Mouse (Mus musculus): ENCODE measurements at regions not wholly inside any gene's neighbourhood (a gene's known extent, or its start where the extent isn't known, plus 50 kb on each side); places are given as distances from the start of the nearest gene placed in this dataset.
A peak's percentile ranks its signal among the peaks of the same experiment; 100 is the strongest.
"Not testable (repeated sequence)": the region's sequence is repeated elsewhere in the genome, so short reads cannot be mapped to it uniquely, and the experiment has no call there.

DNA sequence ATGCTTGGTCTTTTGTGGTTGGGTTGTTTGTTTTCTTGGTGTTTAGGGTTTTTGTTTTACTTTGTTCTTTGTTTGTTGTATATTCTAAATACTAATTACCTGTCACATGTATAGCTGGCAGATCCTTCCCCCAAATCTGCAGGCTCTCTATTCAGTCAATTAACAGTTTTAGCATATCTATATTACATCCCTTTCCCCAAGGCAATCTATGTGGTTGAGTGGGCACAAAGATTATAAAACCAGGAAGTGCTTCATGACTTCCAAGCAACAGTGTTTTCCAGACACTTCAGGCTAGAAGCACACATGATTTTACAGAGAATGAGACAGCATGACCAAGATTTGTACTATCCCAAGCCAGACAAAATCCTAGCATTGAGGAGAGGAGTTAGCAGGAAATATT is 544.4 kb upstream of the Pou3f4 start:
- ATAC-seq (ENCODE audit: insufficient number of reproducible peaks, insufficient read depth, low FRiP score, low TSS enrichment, low read depth), result no peak
- no peaks in the 10 kb centered on the region for H3K9me3 ChIP-seq
- H3K4me2 ChIP-seq, result no peak overlapping the region
- no peaks in the 10 kb centered on the region for H3K4me1 ChIP-seq (replicated peaks)
- H3K9ac ChIP-seq (replicated peaks), result no peak overlapping the region
- no peak overlapping the region for H3K4me3 ChIP-seq (replicated peaks)
- H3K27me3 ChIP-seq, result no peaks in the 10 kb centered on the region
- H3K36me3 ChIP-seq, result no peaks in the 10 kb centered on the region
- no peak overlapping the region for H3K27ac ChIP-seq

DNA sequence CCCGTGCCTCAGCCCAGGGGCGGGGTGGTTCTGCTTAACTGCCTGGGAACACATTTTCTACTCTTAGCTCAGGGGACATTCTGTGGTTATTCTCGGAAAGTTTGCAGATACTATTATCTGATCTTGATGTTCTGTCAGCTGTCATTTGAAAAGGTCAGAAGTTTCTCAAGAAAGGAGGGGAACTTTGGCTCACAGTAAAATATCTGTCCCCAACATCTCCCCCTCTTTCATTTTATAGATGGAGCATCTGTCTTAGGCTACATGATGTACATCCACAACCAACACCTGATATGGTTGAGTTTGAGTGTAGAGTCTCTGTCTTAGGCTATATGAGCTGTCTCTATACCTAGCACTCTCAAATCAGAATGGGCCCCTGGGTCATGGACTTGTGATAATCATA is 539.8 kb upstream of the Pou3f4 start:
- not testable (repeated sequence) for H3K4me1 ChIP-seq (replicated peaks)
- 98% methylated on average over 3 of the region's 3 CpGs for WGBS

DNA sequence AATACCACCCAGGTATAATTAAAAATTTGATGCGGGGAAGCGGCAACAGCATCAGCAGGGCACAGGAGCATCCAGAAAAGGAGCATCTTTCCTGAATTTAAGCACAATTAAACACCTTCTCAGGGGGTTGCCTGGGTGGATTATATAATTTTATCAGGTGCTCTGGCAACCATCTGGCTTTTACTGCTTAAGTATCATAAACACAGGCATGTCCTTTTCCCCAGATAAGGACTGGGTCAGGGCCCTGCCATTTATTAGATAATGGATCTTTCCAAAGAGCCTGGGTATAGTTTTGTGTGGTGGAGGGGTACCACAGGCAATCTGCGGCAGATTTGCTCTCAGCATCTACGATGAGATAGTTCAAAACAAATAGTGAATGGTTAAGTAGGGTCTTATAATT is 538.7 kb upstream of the Pou3f4 start:
- Histone ChIP-seq H3K9ac (replicated peaks) (no peak overlapping the region), H3K4me1 (replicated peaks) (no peaks in the 10 kb centered on the region), H3K27ac (no peak overlapping the region), H3K36me3 (no peaks in the 10 kb centered on the region), H3K27me3 (no peaks in the 10 kb centered on the region), H3K4me3 (replicated peaks) (no peak overlapping the region), H3K4me2 (no peak overlapping the region), H3K9me3 (no peaks in the 10 kb centered on the region)
- 88% methylated on average over 4 of the region's 4 CpGs for WGBS
- no peak for ATAC-seq (ENCODE audit: insufficient number of reproducible peaks, insufficient read depth, low FRiP score, low TSS enrichment, low read depth)

More for the DNA sequence above, 539.8 kb upstream of the Pou3f4 start:
- not testable (repeated sequence) for H3K27ac ChIP-seq; H3K27me3 ChIP-seq; H3K9me3 ChIP-seq; H3K4me3 ChIP-seq (replicated peaks); ATAC-seq (ENCODE audit: insufficient number of reproducible peaks, insufficient read depth, low FRiP score, low TSS enrichment, low read depth); H3K4me2 ChIP-seq; H3K9ac ChIP-seq (replicated peaks); H3K36me3 ChIP-seq

DNA sequence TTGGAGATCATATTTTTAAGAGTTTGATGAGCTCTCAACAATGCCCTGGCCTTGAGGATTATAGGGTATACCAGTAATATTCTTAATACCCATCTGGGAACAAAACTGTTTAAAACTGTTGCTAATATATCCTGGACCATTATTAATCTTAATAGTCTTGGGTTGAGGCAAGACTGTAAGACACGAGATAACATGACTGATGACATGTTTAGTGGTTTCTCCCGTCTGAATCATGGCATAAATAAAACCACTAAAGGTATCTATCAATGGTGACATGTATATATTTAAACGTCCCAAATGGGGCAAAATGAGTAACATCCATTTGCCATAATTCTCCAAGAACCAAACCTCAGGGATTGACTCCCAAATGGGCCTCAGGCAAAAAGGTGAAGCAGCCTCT is 538.2 kb upstream of the Pou3f4 start:
- Histone ChIP-seq H3K4me2 (no peak overlapping the region), H3K27me3 (no peaks in the 10 kb centered on the region)
- WGBS, result 80% methylated on average over 3 of the region's 3 CpGs

DNA sequence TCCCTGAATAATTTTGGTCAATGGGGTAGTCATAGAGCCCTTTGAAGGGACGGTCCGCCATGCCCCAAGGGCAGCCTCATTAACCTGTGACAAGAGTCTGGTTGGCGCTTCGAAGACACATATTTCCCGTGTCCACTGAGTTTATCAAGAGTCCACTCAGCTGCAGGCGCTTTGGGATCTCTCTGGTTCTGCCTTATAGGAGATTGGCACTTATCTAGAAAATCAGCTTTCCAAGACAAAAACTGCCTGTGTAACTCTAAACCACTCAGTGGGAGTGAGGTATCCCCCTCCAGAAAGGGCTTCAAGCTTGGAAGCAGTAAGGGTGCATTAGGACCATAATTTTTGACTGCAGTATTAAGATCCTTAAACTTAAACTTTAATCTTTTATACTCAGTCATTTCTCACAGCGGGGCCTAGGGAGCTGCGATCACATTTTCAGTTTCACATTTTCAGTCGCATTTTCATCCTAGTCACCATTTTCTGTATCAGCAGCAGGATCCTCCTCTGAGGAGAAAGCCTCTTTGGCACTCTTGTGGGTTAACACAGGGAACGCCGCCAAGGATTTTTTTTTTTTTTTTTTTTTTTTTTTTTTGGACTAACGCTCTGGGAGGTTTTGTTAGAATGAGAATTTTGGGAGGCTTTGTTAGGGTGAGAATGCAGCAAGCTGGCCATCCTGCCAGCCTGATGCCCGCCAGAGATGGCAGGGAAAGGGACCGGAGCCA is 534.4 kb upstream of the Pou3f4 start:
- Histone ChIP-seq H3K4me3 (replicated peaks) (no peak overlapping the region), H3K9ac (replicated peaks) (no peak overlapping the region), H3K9me3 (no peaks in the 10 kb centered on the region), H3K4me2 (no peak overlapping the region), H3K27ac (no peak overlapping the region), H3K4me1 (replicated peaks) (no peaks in the 10 kb centered on the region), H3K27me3 (no peaks in the 10 kb centered on the region), H3K36me3 (no peaks in the 10 kb centered on the region)
- WGBS, result 91% methylated on average over 14 of the region's 14 CpGs
- ATAC-seq (ENCODE audit: insufficient number of reproducible peaks, insufficient read depth, low FRiP score, low TSS enrichment, low read depth), result no peak

More for the DNA sequence above, 538.2 kb upstream of the Pou3f4 start:
- Histone ChIP-seq H3K36me3 (no peaks in the 10 kb centered on the region), H3K4me3 (replicated peaks) (no peak overlapping the region), H3K4me1 (replicated peaks) (no peaks in the 10 kb centered on the region), H3K27ac (no peak overlapping the region), H3K9ac (replicated peaks) (no peak overlapping the region), H3K9me3 (no peaks in the 10 kb centered on the region)
- no peak for ATAC-seq (ENCODE audit: insufficient number of reproducible peaks, insufficient read depth, low FRiP score, low TSS enrichment, low read depth)

DNA sequence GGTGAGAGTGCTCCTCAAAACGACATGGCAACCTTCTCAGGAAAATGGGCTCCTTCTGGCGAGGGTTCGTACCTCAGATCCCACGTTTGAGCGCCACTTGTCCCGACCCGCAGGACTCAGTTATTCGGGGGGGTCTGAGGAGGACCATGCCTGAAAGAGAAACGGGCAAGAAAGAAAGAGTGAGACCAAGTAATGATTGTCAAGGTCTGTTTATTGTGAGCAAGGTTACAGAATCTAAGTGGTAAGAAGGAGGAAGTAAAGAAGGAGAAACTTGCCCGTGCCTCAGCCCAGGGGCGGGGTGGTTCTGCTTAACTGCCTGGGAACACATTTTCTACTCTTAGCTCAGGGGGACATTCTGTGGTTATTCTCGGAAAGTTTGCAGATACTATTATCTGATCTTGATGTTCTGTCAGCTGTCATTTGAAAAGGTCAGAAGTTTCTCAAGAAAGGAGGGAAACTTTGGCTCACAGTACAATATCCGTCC is 532.6 kb upstream of the Pou3f4 start:
- not testable (repeated sequence) for H3K9ac ChIP-seq (replicated peaks); H3K4me3 ChIP-seq (replicated peaks)

DNA sequence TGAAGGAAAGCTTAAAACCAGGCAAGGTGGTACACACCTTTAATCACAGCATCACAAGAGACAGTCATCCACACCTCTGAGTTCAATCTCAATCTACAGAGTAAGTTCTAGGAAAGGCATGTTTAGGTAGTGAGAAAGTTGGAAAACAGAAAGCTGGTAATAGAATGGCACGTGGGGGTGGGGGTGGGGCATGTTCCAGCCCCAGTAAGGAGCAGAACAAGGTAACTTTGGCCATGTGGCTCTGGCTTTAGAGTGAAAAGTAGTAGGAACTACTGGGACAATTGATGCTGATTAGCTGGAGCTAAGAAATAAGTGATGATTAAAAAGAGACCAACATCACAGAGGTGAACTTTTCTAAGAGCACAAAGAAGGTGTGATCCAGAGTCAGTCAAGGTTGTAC is 532.2 kb upstream of the Pou3f4 start:
- H3K27ac ChIP-seq, result no peak overlapping the region
- H3K9me3 ChIP-seq, result no peaks in the 10 kb centered on the region
- H3K9ac ChIP-seq (replicated peaks), result no peak overlapping the region
- no peak overlapping the region for H3K4me2 ChIP-seq
- no peaks in the 10 kb centered on the region for H3K4me1 ChIP-seq (replicated peaks)
- 75% methylated on average over 1 of the region's 1 CpGs for WGBS
- no peak for ATAC-seq (ENCODE audit: insufficient number of reproducible peaks, insufficient read depth, low FRiP score, low TSS enrichment, low read depth)
- no peaks in the 10 kb centered on the region for H3K36me3 ChIP-seq
- no peaks in the 10 kb centered on the region for H3K27me3 ChIP-seq
- no peak overlapping the region for H3K4me3 ChIP-seq (replicated peaks)

More for the DNA sequence above, 532.6 kb upstream of the Pou3f4 start:
- not testable (repeated sequence) for H3K9me3 ChIP-seq; H3K36me3 ChIP-seq; H3K27ac ChIP-seq; ATAC-seq (ENCODE audit: insufficient number of reproducible peaks, insufficient read depth, low FRiP score, low TSS enrichment, low read depth); H3K4me2 ChIP-seq; H3K27me3 ChIP-seq; H3K4me1 ChIP-seq (replicated peaks)
- 87% methylated on average over 13 of the region's 13 CpGs for WGBS

DNA sequence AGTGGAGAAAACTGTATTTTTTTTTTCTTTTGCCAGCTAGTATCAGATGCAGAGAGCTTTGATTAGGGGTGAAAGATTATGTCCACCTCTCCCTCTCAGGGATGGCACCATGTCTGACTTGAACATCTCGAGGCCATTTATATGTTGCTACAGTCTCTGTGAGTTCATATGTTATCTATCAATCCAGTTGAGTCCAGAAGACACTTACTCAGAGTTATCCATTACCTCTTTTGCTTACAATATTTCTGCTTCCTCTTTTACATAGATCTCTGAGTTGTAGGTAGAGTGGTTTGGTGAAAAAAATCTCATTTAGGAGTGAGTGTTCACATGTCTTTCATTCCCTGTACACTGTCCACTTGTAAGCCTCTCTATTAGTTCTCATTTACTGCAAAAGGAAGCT is 524.7 kb upstream of the Pou3f4 start:
- Histone ChIP-seq H3K36me3 (no peaks in the 10 kb centered on the region), H3K4me2 (no peak overlapping the region), H3K4me3 (replicated peaks) (no peak overlapping the region), H3K9me3 (no peaks in the 10 kb centered on the region), H3K27ac (no peak overlapping the region), H3K9ac (replicated peaks) (no peak overlapping the region), H3K4me1 (replicated peaks) (no peaks in the 10 kb centered on the region), H3K27me3 (no peaks in the 10 kb centered on the region)
- ATAC-seq (ENCODE audit: insufficient number of reproducible peaks, insufficient read depth, low FRiP score, low TSS enrichment, low read depth), result no peak
- 78% methylated on average over 1 of the region's 1 CpGs for WGBS

DNA sequence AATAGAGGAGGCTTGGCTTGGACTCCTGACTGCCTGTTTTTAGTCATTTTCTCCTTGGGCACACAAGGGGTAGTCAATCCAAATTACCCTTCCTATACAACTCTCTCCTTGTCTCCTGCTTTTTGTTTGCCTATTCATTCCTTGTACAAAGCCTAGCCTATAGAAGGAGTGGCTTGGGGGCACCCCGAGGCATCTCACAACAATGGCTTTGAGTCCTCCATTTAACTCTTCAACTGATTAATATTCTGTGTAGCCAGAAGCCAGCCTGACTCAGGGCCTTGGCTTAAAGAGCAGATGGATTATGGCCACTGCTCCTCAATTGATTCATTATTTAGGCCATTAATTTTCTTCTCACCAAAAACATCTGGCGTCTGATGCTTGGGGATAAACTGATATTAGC is 506.4 kb upstream of the Pou3f4 start:
- WGBS, result 63% methylated on average over 2 of the region's 2 CpGs

DNA sequence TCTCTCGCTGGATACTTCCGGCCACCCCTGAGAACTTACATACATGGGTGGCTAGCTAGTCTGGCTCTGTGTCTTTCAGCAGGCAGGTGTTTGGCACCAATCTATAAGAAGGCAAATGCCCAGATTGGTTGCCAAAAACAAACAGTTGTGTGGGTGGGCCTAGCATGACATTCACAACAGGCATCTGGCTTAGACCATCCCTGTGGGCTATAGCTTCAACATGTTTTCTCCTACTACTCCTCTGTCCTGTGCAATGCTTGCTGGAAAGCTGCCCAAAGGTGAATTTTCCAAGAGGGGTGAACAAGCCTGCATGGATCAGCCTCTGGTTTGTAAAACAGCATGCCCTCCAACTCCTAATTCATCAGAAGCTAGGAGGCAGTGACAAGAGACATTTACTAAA is 505.3 kb upstream of the Pou3f4 start:
- Histone ChIP-seq H3K4me3 (replicated peaks) (no peak overlapping the region), H3K4me2 (no peak overlapping the region), H3K27ac (no peak overlapping the region), H3K27me3 (no peaks in the 10 kb centered on the region), H3K4me1 (replicated peaks) (no peaks in the 10 kb centered on the region), H3K9me3 (no peaks in the 10 kb centered on the region), H3K9ac (replicated peaks) (no peak overlapping the region), H3K36me3 (no peaks in the 10 kb centered on the region)
- WGBS, result 94% methylated on average over 2 of the region's 2 CpGs
- no peak for ATAC-seq (ENCODE audit: insufficient number of reproducible peaks, insufficient read depth, low FRiP score, low TSS enrichment, low read depth)

More for the DNA sequence above, 506.4 kb upstream of the Pou3f4 start:
- H3K27me3 ChIP-seq, result no peaks in the 10 kb centered on the region
- no peak overlapping the region for H3K9ac ChIP-seq (replicated peaks)
- no peak overlapping the region for H3K4me2 ChIP-seq
- no peaks in the 10 kb centered on the region for H3K4me1 ChIP-seq (replicated peaks)
- no peak for ATAC-seq (ENCODE audit: insufficient number of reproducible peaks, insufficient read depth, low FRiP score, low TSS enrichment, low read depth)
- no peaks in the 10 kb centered on the region for H3K9me3 ChIP-seq
- no peak overlapping the region for H3K4me3 ChIP-seq (replicated peaks)
- H3K36me3 ChIP-seq, result no peaks in the 10 kb centered on the region
- no peak overlapping the region for H3K27ac ChIP-seq

DNA sequence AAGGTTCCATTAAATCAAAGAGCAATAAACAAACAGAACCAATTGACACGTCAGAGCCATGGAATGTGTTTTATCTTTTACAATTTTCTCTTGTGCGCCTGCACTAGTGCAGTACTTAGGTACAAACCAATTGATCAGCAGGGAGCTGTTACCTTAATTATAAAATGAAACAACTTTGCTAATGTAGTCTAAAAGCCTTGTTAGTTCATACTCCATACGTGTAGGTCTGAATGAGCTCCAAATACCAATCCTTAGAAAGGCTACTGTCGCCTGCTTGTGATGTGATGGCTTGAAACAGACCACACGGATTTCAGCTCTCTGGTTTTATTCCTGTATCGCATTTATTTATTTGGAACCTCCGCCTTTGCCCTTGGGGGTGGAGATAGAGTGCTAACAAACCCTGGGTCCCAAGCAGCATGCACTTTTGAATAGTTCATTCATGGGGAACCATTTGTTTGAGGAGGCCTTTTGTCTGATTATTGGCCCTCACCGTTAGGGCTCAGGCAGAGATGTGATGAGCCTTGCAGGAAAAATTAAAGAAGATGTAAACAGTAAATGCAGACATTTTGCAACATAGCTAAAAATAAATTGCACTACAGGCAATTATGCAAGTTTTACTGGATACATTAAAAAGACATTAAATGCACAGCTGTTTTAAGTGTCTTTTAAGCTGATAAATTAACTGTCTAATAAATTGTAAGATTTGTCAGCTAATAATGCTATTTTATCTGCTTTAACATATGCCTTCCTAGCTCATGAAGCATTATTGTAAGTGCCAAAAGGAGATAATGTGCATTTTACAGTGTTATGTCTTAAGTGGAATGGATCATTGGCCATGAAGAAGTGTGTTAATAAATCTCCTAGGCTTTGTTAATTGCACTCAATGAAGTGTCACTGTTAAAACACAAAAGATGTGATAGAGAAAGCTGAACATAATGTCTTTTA is 496.0 kb upstream of the Pou3f4 start:
- no peak overlapping the region for H3K9ac ChIP-seq (replicated peaks)

More for the DNA sequence above, 496.0 kb upstream of the Pou3f4 start:
- H3K27ac ChIP-seq, result no peak overlapping the region
- no peak overlapping the region for H3K4me3 ChIP-seq (replicated peaks)
- H3K36me3 ChIP-seq, result no peaks in the 10 kb centered on the region
- WGBS, result 51% methylated on average over 8 of the region's 8 CpGs
- no peaks in the 10 kb centered on the region for H3K4me1 ChIP-seq (replicated peaks)
- no peak for ATAC-seq (ENCODE audit: insufficient number of reproducible peaks, insufficient read depth, low FRiP score, low TSS enrichment, low read depth)
- no peaks in the 10 kb centered on the region for H3K27me3 ChIP-seq
- no peaks in the 10 kb centered on the region for H3K9me3 ChIP-seq
- peak overlapping the region; percentile 5; the same call in 1 of the 2 replicates for H3K4me2 ChIP-seq
